Mouse (Mus musculus): Measurements from ENCODE around the gene Trabd. TPM values are rescaled to one million over a fixed set of nuclear protein-coding genes. Genes with fewer than 3 reads are reported as not detected.

Trabd gene
- polyA plus RNA-seq, 1 experiment from 2014 or later, result 46.4 TPM

Other genes starting within 250 kb of the Trabd start
- 53.8 and 54.5 TPM in 2 replicates for gene Pim3, start 212.9 kb upstream of the Trabd start, polyA plus RNA-seq (2015; fragmentation: Nextera tagmentation; extraction: Ambion mirVana)
- gene Ttll8, start 120.7 kb upstream of the Trabd start, polyA plus RNA-seq (2015; fragmentation: Nextera tagmentation; extraction: Ambion mirVana), result not detected in 2 replicates
- not detected in 2 replicates for gene Mlc1, start 96.1 kb upstream of the Trabd start, polyA plus RNA-seq (2015; fragmentation: Nextera tagmentation; extraction: Ambion mirVana)
- not detected in 2 replicates for gene Mov10l1, start 92.2 kb upstream of the Trabd start, polyA plus RNA-seq (2015; fragmentation: Nextera tagmentation; extraction: Ambion mirVana)
- 0.21 and 0.59 TPM in 2 replicates for gene Panx2, start 15.4 kb upstream of the Trabd start, polyA plus RNA-seq (2015; fragmentation: Nextera tagmentation; extraction: Ambion mirVana)
- 15.9 and 17.6 TPM in 2 replicates for gene Selenoo, start 14.0 kb downstream of the Trabd start, polyA plus RNA-seq (2015; fragmentation: Nextera tagmentation; extraction: Ambion mirVana)
- gene Tubgcp6, start 48.0 kb downstream of the Trabd start, polyA plus RNA-seq (2015; fragmentation: Nextera tagmentation; extraction: Ambion mirVana), result 10.5 and 12.6 TPM in 2 replicates
- gene Hdac10, start 53.6 kb downstream of the Trabd start, polyA plus RNA-seq (2015; fragmentation: Nextera tagmentation; extraction: Ambion mirVana), result 20.3 and 20.8 TPM in 2 replicates
- 3.6 and 4.2 TPM in 2 replicates for gene Mapk12, start 65.6 kb downstream of the Trabd start, polyA plus RNA-seq (2015; fragmentation: Nextera tagmentation; extraction: Ambion mirVana)
- 5.8 and 6.0 TPM in 2 replicates for gene Mapk11, start 74.5 kb downstream of the Trabd start, polyA plus RNA-seq (2015; fragmentation: Nextera tagmentation; extraction: Ambion mirVana)
- 107 and 118 TPM in 2 replicates for gene Plxnb2, start 105.7 kb downstream of the Trabd start, polyA plus RNA-seq (2015; fragmentation: Nextera tagmentation; extraction: Ambion mirVana)
- gene Dennd6b, start 121.4 kb downstream of the Trabd start, polyA plus RNA-seq (2015; fragmentation: Nextera tagmentation; extraction: Ambion mirVana), result 12.1 and 13.1 TPM in 2 replicates
- gene Ppp6r2, start 136.4 kb downstream of the Trabd start, polyA plus RNA-seq (2015; fragmentation: Nextera tagmentation; extraction: Ambion mirVana), result 21.6 and 23.9 TPM in 2 replicates
- 35.1 and 38.8 TPM in 2 replicates for gene Sbf1, start 240.2 kb downstream of the Trabd start, polyA plus RNA-seq (2015; fragmentation: Nextera tagmentation; extraction: Ambion mirVana)
- gene Adm2, start 247.6 kb downstream of the Trabd start, polyA plus RNA-seq (2015; fragmentation: Nextera tagmentation; extraction: Ambion mirVana), result 1.4 and 1.5 TPM in 2 replicates